Mouse (Mus musculus) C2C12 (cell line): ENCODE data around the gene Shtn1.

Experiments used
- CEBPB ChIP-seq: IDR thresholded peaks from one replicate; pipeline ENCODE4 v1.6.1; 2011; ENCODE audit warnings: low read depth, mild to moderate bottlenecking, control low read depth, moderate library complexity
- CTCF ChIP-seq: IDR thresholded peaks from one replicate; pipeline ENCODE4 v1.5.1; 2011; ENCODE audit not compliant: control insufficient read depth, insufficient read depth, insufficient read length
- FOSL1 ChIP-seq: IDR thresholded peaks from one replicate; pipeline ENCODE4 v1.8.0; 2011; ENCODE audit warnings: mild to moderate bottlenecking, low read length; ENCODE audit not compliant: poor library complexity, insufficient read depth, severe bottlenecking
- MAX ChIP-seq: IDR thresholded peaks from one replicate; pipeline ENCODE4 v1.6.1; 2011; ENCODE audit warnings: mild to moderate bottlenecking, control low read depth
- MYOD1 ChIP-seq: IDR thresholded peaks from one replicate; pipeline ENCODE4 v1.6.1; 2011; ENCODE audit warnings: low read depth; ENCODE audit not compliant: control insufficient read depth, insufficient read length
- USF1 ChIP-seq: IDR thresholded peaks from one replicate; pipeline ENCODE4 v1.6.1; 2011; ENCODE audit warnings: low read depth, mild to moderate bottlenecking, control low read depth, moderate library complexity

DNA sequence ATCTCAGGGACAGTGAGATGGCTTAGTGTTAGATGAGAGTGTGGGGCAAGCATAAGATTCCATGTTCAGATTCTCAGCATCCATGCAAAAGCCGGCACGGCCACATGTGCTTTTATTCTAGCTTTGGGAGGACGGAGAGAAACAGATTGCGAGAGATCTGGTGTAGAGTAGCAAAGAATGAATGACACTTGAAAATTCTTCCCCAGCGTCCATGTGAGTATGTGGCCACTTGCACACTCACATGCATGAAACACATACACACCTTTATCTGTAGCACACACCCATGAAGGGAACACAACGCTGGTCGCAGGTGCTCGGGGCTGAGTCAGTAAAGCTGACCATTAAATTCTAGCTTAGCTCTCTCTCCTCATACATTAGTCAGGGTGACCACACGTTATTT, 24.3 kb downstream of the Shtn1 start:
- TF ChIP-seq MAX: no peak
- no peak for TF ChIP-seq CTCF
- TF ChIP-seq USF1: no peak
- no peak for TF ChIP-seq CEBPB
- no peak for TF ChIP-seq FOSL1
- TF ChIP-seq MYOD1: no peak
